Mouse (Mus musculus) liver, postnatal 0 days (tissue): ENCODE results near the gene Filip1l.

ENCODE experiments used
- CTCF ChIP-seq: sonication (generic); IDR thresholded peaks from 2 replicates; pipeline ENCODE4 v1.5.1; 2016; ENCODE audit warnings: antibody characterized with exemption, low read depth
- EP300 ChIP-seq: IDR thresholded peaks from 2 replicates; pipeline ENCODE4 v1.6.1; 2016; ENCODE audit warnings: antibody characterized with exemption, low read depth, mild to moderate bottlenecking

DNA sequence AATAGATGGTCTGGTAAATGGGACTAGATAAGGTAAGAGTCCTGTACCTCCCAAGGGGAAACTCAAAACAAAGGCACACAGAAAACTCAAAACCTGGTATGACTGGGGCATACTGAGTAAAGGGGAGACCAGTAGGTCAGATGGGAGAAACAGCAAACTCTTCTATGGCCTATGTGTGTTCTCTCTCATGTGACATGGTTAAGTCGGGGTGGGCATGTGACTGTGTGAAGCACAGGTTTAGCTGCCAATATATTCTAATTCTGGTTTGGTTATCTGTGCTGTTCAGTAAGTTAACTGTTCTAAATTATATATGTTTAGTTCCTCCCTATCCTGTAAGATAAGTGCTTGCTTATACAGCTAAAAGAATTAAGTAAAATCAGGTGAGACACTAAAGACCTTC lies 207.3 kb downstream of the Filip1l start:
- no peak for TF ChIP-seq CTCF
- TF ChIP-seq EP300, result no peak
